Mouse (Mus musculus) C2C12 (cell line): ENCODE results near the gene Ubald2.

Experiments
- CEBPB ChIP-seq: IDR thresholded peaks from one replicate; pipeline ENCODE4 v1.6.1; 2011; ENCODE audit warnings: low read depth, mild to moderate bottlenecking, control low read depth, moderate library complexity
- CTCF ChIP-seq: IDR thresholded peaks from one replicate; pipeline ENCODE4 v1.5.1; 2011; ENCODE audit not compliant: control insufficient read depth, insufficient read depth, insufficient read length
- MYOG ChIP-seq: IDR thresholded peaks from one replicate; pipeline ENCODE4 v1.6.1; 2011; ENCODE audit not compliant: control insufficient read depth, insufficient read length; ENCODE audit errors: extremely low read depth

GRCm38 (mm10) chr11:116412028-116412827 lies 21.7 kb upstream of the Ubald2 start:
- no peak for TF ChIP-seq CTCF
- no peak for TF ChIP-seq CEBPB
- TF ChIP-seq MYOG = no peak
